Mouse (Mus musculus) frontal cortex, adult (tissue): ENCODE results near the gene Gulp1.
A peak's percentile ranks its signal among the peaks of the same experiment; 100 is the strongest.

Experiments used
- ATAC-seq: cut with Nextera tagmentation; 2 replicates; pipeline ENCODE4 v1.9.2; 2017; ENCODE audit warnings: mild to moderate bottlenecking, moderate library complexity, mixed read lengths; ENCODE audit not compliant: low TSS enrichment

Gulp1 gene

DNA sequence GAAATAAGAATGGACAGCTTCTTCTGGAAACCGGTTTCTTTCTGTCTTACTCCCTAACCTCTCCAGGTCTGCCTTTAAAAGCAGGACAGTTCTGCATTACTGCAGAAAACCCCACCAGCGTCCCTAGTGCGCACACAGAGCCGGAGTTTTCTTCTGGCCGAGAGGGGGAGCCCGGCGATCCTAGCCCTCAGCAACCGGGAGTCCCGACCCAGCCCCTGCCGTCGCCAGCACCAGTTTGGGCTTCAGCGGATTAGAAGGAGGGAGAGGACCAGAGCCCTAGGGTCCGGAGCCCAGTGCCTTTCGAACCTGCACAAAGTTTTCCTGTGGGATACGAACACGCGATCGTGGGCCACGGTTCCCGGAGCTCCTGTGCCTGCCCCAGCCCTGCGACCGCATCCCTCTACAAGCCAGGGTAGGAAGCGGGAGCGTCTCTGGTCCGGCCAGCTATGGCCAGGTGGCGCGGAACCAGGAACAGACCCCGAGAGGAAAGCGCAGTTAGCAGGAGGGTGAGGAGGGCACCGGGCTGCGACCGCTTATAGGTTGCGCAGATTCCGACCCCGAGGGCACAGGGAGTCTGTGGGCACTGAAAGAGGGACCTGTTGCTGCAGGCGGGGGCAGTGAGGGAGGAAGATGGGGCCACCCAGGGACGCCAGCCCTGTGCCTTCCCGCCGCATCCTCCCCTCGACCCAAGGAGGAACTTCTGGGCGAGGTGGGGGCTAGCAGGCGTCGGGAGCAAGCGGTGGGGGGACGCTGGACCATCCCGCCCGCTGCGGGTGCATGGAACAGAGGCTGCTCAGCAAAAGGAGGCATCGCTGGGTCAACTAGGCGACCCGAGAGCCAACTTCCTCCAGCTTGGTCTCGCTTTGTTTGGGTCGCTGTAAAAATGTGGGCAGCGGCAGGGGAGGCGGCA, at the start of gene Gulp1:
Gene Gulp1 (plus strand): TSS at position 51 of the 910 bp plus-strand sequence.
- peak; percentile 94 for ATAC-seq

DNA sequence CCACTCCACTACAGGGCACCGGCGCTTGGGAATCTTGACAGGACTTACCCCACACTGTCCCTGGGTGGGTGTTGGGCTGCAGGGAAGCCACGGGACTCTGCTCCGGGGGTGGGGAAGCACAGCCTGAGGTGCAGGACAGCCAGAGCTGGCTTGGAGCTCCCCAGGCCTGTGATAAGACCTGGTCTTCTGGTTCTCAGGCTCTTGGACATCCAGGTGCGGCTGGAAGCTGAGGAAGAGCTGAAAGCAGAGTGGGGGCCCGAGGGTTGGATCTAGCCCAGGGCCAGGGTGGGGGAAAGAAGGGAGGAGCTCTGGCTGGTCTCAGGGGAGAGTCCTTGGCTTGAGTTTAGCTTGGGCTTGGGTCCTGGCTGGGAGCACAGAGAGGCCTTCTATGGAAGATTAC, 1.1 kb upstream of the Gulp1 start:
- ATAC-seq: no peak

DNA sequence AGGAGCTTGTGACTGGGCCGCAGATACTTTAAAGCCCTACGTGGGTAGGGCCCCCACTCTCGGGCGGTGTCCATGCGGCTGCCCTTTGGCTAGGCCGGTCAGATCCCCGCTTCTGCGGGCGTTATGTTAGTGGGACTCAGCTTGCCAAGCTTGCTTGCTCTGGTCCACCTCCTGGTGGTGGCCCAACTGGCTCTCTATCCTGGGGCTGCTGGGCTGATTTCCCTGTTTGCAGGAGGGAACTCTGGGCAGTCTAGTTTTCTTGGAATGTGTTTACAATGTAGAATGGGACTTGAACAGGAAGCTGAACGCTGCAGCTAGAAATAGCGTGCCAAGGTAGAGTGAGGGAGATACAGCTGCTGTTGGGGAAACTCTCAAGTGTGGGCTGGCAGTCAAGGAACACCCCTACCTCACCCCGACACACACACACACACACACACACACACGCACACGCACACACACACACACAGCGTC, 1.1 kb downstream of the Gulp1 start:
- peak; percentile 62 for ATAC-seq

DNA sequence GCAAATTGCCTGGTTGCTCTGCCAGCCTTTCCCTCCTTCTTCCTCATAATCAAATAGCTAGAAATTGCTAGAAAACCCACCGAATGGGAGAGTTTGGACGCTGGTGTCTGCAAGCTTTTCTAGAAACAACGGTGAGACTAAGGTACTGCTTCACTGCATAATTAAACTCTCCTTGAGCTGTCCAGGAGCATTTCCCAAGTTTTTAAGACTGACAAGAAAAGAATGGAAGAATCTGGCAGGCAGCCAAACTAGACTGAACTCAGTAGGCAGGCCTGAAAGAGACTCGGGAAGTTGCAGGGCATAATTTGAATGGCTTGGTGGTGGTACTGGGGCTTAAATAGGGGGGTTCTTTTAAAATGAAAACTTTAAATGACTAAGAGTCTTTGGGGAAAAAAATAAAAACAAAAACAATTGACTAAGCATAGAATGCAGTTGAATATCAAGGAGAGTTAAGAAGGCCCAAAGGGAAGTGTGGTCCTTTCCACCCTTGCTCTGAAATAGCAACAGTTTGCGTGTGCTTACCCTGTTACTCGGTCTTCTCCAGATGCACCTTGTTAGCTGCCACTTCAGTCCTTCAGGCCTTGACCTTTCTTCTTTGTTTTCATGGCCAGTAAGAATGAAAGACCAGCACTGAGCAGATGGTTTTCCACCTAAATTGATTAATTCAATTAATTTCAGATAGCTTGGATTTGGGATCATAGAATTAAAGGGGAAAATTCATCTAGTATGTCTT, 2.0 kb downstream of the Gulp1 start:
- no peak for ATAC-seq

DNA sequence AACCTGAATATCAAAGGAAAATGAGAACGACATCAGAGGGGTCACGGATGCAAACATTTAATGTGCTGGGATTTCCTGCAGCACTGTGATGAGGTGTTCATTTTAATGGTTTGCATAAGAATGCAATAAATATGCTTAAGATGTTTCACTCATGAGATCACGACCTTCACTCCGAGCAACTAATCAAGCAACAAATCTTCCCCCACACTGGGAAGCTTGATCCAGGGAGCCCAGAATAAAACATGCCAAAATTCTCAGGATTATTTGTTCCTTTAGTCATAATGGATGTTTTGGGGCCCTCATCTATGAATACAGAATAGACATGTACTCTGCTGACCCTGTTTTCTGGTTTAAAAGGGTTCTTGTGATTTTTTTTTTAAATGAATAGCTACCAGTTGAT, 16.1 kb downstream of the Gulp1 start:
- no peak for ATAC-seq

DNA sequence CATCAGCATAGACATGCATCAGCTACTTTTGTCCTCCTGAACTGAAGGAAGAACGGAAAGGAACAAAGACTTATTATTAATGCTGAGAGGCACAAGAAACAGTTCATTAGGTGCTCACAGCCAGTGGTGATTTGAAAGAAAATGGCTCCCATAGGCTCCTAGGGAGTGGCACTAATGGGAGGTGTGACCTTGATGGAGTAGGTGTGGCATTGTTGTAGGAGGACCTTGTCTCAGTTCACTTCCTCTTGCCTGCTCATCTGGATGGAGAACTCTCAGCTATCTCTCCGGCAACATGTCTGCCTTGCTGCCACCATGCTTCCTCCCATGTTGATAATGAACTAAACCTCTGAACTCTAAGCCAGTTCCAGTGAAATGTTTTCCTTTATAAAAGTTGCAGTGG, 17.0 kb downstream of the Gulp1 start:
- ATAC-seq: no peak

DNA sequence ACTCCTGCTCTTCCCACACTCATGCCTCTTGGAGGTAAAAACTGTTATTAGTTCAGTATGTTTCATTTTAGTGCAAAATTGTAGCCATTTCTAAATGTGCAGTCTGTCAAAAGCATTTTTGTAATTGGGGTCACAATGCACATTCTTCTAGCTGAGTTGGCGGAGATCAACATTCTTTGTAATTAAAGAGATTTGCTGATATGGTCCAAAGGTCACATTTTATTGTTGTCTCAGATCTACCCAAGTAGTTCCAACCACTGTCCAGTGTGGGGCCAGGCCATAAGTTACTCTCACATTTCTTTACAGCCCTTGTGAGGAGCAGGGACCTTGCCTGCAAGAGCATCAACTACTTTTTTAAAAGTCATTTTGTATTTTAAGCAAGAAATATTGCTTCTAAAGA, 24.7 kb downstream of the Gulp1 start:
- no peak for ATAC-seq

DNA sequence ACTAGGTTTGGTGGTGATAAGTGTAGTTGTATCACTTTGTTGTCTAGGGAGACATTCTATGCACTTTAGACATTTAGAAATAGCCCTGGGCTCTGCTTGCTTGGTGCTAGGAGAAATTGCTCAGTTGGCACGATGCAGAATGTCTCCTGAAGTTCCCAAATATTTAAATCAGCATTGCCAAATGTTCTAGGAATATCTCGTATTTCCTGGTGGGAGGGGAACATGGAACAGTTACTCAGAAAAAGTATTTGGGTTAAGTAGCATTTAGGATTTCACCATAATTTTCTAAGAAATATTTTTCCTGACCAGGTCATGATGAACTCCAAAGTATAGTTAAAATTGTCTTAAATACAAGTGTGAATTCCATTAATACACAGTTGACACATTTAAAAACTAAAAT, 25.3 kb downstream of the Gulp1 start:
- no peak for ATAC-seq

DNA sequence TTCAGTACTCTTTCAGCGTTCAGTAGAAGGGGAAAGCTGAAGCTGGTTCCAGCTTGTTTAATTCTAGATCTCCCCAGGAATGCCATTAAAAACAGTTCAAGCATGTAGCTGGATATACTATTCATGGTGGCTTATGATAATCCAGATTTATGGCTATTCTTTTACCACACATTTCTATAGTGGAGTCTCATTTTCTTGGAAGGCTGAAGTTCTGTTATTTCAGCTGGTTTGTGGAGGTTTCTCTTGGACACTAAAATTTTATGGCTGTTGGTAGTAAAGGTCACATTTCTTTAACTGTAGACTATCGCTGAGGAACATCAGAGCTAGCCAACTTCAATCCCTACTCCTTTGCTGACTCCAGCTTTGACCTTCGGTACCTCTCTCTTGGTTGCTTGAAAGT, 29.1 kb downstream of the Gulp1 start:
- ATAC-seq: no peak

DNA sequence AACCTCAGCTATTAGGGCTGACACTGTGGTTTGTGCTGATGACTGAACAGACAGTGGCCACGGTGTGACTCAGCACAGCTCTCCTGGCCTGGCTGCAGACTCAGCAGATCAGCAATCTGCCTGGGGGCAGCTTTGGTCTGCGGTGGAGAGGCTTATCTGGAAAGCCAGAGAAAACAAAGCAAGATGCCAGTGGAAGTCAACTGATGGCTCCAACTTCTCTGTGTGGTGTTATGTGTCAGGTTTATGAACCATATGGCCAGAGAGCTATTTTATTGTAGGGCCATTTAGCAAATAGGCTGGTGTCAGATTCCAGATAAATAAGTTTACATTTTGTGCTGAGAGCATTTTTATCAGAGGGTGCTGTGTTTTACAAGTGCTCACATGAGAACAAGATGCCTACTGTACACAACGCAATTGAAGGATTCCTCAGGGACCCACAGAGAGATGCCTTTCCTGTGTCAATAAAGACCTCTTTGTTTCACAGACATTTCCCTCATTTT, 33.6 kb downstream of the Gulp1 start:
- no peak for ATAC-seq

DNA sequence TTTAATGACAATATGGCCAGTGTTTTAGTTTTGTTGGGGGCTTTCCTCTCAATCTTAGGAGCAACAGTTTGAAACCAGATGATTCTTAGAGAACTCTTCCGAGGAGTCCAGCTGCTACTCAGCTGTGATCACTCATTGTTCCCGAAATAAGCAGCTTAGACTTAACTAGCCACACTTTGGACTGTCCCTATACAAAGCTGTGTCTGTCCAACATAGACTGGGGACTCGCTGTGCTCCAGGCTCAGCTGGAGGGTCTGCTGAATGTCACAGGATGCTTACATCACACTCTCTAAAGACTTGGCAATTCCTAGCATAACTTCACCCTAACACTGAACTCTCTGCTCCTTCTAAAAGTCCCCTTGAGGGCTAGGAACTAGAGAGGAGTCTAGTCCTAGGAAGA, 40.4 kb downstream of the Gulp1 start:
- no peak for ATAC-seq

DNA sequence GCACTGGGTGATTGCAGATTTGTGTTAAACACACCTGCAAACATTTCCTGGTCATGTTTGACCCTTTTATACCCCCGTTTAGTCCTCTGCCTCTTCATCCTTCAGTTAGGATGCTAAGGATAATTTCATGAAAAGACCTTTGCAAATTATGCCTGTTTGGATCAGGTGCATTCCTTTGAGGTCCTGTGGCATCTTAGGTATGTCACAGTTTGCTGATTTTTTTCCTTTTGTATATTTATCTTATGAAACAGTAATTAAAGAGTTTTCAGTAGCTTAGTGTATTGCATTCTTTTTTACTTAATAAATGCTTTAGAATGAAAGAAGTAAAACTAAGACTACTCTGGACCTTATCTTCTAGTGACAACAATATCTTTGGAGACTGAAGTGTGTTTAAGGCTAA, 41.8 kb downstream of the Gulp1 start:
- ATAC-seq: no peak

DNA sequence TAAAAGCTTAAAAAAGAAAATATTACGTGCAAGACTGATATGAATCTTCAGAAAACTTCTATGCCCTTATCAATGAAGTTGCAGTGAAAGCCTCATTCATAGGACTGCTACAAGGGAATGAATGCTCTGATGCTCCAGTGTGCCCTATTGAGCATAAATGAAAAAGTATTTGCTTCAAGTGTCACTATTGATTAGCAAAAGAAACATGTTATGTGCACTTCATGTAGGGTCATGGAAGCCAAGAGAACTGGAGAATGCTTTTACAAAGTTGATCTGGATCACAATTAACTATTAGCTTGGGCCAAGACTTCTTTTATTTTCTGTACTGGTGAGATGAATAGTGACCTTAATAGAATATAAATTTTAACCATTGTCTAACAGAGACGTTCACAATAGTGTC, 47.0 kb downstream of the Gulp1 start:
- ATAC-seq: no peak

DNA sequence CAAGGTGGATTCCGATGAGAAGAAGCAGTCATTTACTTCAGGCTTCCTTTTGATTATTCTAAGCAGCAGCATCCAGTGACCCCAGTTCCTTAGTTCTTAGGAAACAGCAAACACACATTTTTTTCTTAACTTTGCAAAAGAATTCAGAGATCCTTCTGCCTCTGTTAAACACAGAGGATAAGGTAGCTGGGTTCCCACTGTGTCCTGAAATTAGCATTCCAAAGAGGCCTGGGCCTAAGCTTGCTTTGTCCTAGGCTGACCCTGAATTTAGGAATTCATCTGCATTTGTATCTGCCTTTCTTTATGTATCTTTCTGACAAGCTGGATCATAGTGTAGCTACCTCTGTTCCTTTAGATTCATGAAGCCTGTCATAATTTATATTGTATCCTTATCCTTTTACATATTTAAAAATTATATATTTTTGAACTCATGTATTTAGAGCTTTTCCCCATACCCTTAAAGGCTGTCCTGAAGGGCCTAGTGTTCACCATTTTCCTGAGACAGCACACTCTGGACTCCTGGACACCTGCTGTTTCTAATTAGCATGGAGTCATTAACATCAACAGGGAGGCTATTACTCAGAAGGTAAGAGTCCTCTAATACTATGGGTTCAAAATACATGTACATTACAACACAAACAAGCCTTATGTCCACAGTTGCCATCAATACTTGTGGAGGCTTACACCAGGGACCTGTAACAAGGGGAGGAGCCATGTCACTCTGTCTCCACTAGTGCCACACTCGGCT, 62.2 kb downstream of the Gulp1 start:
- no peak for ATAC-seq

DNA sequence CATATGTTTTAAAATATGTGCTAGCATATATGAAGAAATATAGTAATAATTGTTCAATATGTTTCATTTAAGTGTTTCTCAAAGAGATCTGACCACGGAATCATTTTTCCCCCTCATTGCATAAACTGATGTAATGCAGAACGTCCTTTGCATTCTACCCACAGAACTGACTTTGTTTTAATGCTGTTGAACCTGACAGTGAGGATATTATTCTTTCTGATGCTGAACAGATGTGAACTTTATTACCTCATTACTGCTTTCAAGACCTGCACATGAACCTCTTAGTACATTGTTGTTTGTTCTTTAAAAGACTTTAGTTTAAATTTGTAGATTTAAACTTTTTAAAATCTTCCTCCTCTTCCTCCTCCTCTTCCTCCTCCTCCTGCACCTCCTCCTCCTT, 67.4 kb downstream of the Gulp1 start:
- no peak for ATAC-seq

DNA sequence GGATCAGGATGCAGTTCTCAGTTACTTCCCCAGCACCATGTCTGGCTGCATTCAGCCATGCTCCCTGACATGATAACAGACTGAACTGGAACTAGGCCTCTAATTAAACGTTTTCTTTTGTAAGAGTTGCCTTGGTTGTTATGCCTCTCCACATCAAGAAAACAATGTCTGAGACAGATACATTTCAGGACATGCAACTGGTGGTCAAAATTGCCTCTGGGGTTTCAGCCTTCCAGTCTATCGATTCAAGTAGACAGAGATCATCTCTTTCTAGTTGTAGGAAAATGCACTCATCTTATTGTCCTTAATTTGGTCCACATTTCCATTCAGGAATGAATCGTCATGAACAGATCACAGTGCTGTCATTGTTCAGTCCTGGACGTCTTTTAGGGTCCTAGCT, 83.2 kb downstream of the Gulp1 start:
- ATAC-seq: no peak

DNA sequence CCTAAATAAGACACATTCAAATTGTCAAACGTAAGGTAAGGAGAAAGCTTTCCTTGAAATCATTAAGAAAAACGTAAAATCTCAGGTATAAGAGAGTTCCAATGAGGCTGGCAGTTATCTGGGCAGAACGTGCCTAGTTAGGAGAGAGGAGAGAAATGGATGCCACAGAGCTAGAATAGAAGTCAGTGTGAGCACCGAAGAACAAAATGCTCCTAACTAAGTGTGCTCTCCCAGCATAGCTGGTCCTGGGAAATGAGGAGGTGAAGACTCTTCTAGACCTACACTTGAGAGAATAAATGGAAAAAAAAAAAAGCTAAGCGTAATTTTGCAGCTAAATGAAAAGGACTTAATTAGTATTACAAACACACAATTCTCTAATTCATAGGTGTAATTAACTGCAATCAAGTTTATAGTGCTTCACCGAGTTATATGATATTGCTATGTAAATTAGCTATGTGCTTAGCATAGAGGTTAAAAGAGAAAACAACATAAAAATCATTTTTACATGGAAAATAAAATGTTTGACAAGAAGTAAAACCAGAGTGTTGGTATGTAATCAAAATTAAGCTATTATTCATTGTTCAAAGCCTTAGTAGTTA, 94.5 kb downstream of the Gulp1 start:
- ATAC-seq: no peak

DNA sequence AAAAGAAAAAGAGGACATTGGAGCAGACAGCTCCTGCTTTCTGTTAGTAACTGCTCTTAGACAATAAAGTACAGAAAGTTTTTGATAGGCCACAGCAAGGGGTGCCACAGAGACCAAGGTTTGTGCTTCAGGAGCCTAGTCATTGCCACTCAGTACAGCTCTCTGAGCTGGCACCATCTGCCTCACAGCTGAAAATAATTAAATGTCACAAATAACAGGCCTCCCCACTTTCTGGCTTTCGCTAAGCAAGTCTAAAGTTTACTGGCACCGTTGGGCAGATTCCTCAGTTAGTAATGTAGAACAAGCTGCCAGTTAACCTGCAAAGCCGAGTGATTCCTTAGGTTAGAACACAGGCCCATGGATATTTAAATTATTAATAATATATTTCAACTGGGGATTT, 127.7 kb downstream of the Gulp1 start:
- ATAC-seq: no peak

DNA sequence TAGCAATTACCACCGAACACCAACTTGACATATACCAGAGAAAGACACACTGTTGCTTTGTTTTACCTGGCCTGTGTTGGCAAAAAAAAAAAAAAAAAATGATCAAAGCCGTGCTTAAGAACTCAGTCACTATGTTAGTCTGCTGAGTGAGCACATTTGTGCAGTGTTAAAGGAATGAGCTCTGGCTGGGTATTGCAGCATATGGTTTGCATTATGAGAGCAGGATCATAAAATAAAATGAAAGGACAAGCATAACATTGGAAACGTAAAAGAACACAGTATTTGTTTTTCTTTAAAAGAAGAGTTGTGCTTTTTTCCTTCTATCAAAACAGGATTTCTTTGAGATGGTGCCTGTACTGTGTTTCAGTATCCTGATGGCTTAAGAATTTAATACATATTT, 128.1 kb downstream of the Gulp1 start:
- ATAC-seq: no peak

DNA sequence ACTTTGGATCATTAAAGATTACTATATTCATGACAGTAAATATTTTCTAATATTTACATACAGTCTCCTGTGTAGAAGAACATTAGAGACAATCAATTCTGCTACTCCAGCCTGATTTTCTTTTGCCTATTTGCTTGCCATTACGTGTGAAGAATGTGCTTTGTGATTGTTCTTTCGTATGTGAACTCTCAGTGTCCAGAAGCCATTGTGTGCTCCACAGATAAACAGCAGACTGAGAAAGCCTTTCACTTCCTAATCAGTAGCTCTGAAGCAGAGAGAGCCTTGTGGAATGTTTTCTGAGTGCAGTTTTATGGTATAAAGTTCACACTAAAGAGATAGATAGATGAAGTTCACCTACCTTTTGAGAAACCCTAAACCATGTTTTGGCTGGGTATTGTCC, 131.2 kb downstream of the Gulp1 start:
- ATAC-seq: no peak

DNA sequence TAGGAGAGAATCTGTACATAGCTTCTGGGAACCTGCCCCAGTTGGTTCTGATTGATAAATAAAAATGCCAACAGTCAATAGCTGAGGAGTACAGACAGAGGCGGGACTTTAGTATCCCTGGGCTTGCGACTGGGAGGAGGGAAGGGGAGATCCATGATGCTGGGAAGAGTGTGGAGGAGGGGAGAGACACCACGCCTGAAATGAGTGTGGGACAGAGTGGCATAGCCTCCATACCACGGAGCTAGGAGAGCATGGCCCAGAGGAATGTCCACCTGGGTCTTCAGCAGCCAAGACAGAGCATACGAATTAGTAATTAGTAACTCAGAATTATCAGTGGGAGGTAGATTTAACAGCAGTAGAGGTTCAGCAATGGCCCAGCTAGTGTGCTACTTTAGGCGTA, 132.4 kb downstream of the Gulp1 start:
- no peak for ATAC-seq
